Mouse (Mus musculus) C2C12 (cell line): Measurements from ENCODE around the gene Mbnl2.

Source experiments
- CEBPB ChIP-seq: IDR thresholded peaks from one replicate; pipeline ENCODE4 v1.6.1; 2011; ENCODE audit warnings: low read depth, mild to moderate bottlenecking, control low read depth, moderate library complexity
- CTCF ChIP-seq: IDR thresholded peaks from one replicate; pipeline ENCODE4 v1.5.1; 2011; ENCODE audit not compliant: control insufficient read depth, insufficient read depth, insufficient read length
- FOSL1 ChIP-seq: IDR thresholded peaks from one replicate; pipeline ENCODE4 v1.8.0; 2011; ENCODE audit warnings: mild to moderate bottlenecking, low read length; ENCODE audit not compliant: poor library complexity, insufficient read depth, severe bottlenecking
- MYOD1 ChIP-seq: IDR thresholded peaks from one replicate; pipeline ENCODE4 v1.6.1; 2011; ENCODE audit warnings: low read depth; ENCODE audit not compliant: control insufficient read depth, insufficient read length
- USF1 ChIP-seq: IDR thresholded peaks from one replicate; pipeline ENCODE4 v1.6.1; 2011; ENCODE audit warnings: low read depth, mild to moderate bottlenecking, control low read depth, moderate library complexity

DNA sequence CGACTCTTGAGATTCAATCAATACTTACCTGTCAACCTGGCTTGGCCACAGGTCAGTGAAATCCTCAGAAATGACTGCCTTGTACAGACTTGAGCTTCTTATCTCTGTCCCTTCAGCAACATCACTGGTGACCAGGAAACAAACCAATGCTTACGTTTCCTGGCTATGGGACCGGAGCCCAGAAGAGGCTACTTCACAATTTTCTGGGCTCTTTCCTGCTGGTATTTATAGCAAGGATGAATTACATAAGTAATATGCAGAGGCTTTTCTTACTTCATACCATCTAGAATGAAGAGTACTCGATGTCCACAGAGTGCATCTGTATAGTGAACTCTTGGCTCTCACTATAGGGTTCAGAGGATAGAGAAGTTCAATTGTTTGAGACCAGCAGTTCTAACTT, 111.8 kb downstream of the Mbnl2 start:
- TF ChIP-seq CTCF, result no peak
- no peak for TF ChIP-seq FOSL1
- no peak for TF ChIP-seq MYOD1
- no peak for TF ChIP-seq USF1
- no peak for TF ChIP-seq CEBPB
